Mouse (Mus musculus) myocyte (in vitro differentiated cells): ENCODE results near the gene Zic2. TPM values are rescaled to one million over a fixed set of nuclear protein-coding genes. Genes with fewer than 3 reads are reported as not detected.

Source experiments
- H3K27me3 ChIP-seq: one replicate; pipeline ENCODE4 v1.6.1; 2011; ENCODE audit not compliant: control insufficient read depth, insufficient read depth, insufficient read length
- H3K36me3 ChIP-seq: one replicate; pipeline ENCODE4 v1.6.1; 2011; ENCODE audit not compliant: control insufficient read depth, insufficient read depth
- H3K4me2 ChIP-seq: one replicate; pipeline ENCODE4 v1.6.1; 2011; ENCODE audit warnings: low read depth, control low read depth
- H3K4me3 ChIP-seq: one replicate; pipeline ENCODE4 v1.5.1; 2011; ENCODE audit warnings: mild to moderate bottlenecking, control low read depth, moderate library complexity
- H3K79me2 ChIP-seq: one replicate; pipeline ENCODE4 v1.6.1; 2011; ENCODE audit not compliant: control insufficient read depth, insufficient read depth
- H3ac ChIP-seq: one replicate; pipeline ENCODE4 v1.6.1; 2011; ENCODE audit not compliant: control insufficient read depth, insufficient read length
- CEBPB ChIP-seq: IDR thresholded peaks from 2 replicates; pipeline ENCODE4 v1.6.1; 2011; ENCODE audit warnings: mild to moderate bottlenecking, moderate library complexity; ENCODE audit not compliant: poor library complexity, insufficient read depth, severe bottlenecking
- E2F4 ChIP-seq: IDR thresholded peaks from one replicate; pipeline ENCODE4 v1.6.1; 2011; ENCODE audit warnings: mild to moderate bottlenecking, control low read depth, moderate library complexity; ENCODE audit not compliant: insufficient read depth
- MAX ChIP-seq: IDR thresholded peaks from one replicate; pipeline ENCODE4 v1.6.1; 2011; ENCODE audit warnings: low read depth, mild to moderate bottlenecking, control low read depth
- MYOD1 ChIP-seq, 3 experiments: IDR thresholded peaks; one replicate each; pipeline ENCODE4 v1.6.1; 2011; ENCODE audit warnings: control low read depth in 2 of 3, low read depth in 2 of 3, mild to moderate bottlenecking in 2 of 3, moderate library complexity in 1 of 3; ENCODE audit not compliant: insufficient read length in 2 of 3, control insufficient read depth in 1 of 3
- MYOG ChIP-seq, 3 experiments: IDR thresholded peaks; one replicate each; pipeline ENCODE4 v1.6.1; 2011; ENCODE audit warnings: control low read depth in 2 of 3, low read depth in 2 of 3, mild to moderate bottlenecking in 2 of 3; ENCODE audit not compliant: insufficient read length in 2 of 3, control insufficient read depth in 1 of 3, insufficient read depth in 1 of 3
- POLR2A ChIP-seq: IDR thresholded peaks from one replicate; pipeline ENCODE4 v1.6.1; 2011; ENCODE audit warnings: low read depth, mild to moderate bottlenecking, control low read depth, moderate library complexity; ENCODE audit not compliant: insufficient read length
- POLR2AphosphoS2 ChIP-seq: IDR thresholded peaks from one replicate; pipeline ENCODE4 v1.6.1; 2011; ENCODE audit warnings: low read depth, control low read depth; ENCODE audit not compliant: insufficient read length
- REST ChIP-seq: IDR thresholded peaks from one replicate; pipeline ENCODE4 v1.6.1; 2011; ENCODE audit warnings: mild to moderate bottlenecking, control low read depth, moderate library complexity; ENCODE audit not compliant: insufficient read depth, insufficient read length
- SRF ChIP-seq: IDR thresholded peaks from one replicate; pipeline ENCODE4 v1.6.1; 2011; ENCODE audit warnings: low read depth; ENCODE audit not compliant: control insufficient read depth, insufficient read length
- TCF12 ChIP-seq: IDR thresholded peaks from one replicate; pipeline ENCODE4 v1.6.1; 2011; ENCODE audit warnings: mild to moderate bottlenecking, control low read depth; ENCODE audit not compliant: poor library complexity, insufficient read depth, severe bottlenecking
- TCF3 ChIP-seq: IDR thresholded peaks from one replicate; pipeline ENCODE4 v1.6.1; 2011; ENCODE audit warnings: low read depth, control low read depth; ENCODE audit not compliant: insufficient read length
- USF1 ChIP-seq: IDR thresholded peaks from one replicate; pipeline ENCODE4 v1.6.1; 2011; ENCODE audit warnings: low read depth, mild to moderate bottlenecking, control low read depth, moderate library complexity
- polyA plus RNA-seq: library from polyadenylated mRNA; unstranded; fragments of >200 nt; fragmentation: generic; extraction: Trizol; gene quantifications from one replicate; pipeline ENCODE4 v1.2.1, GENCODE M21; 2012; ENCODE audit warnings: missing spikeins

Zic2 gene
- polyA plus RNA-seq = 0.88 TPM

- Histone ChIP-seq H3K27me3 (peaks cover 32% of the 10 kb centered on the region), H3K4me2 (peak within 1 kb of the TSS; percentile 73), H3K4me3 (peak within 1 kb of the TSS; percentile 26), H3ac (peak within 1 kb of the TSS; percentile 68), H3K79me2 (peaks cover 7% of the 10 kb centered on the region), H3K36me3 (no peaks in the 10 kb centered on the region)
- peak in 1 of 3 experiments; percentile 9 for TF ChIP-seq MYOD1 (IDR thresholded peaks at IDR 0.05; ENCODE audit: control insufficient read depth in 1 of 3, insufficient read length in 2 of 3, low read depth in 2 of 3)
- TF ChIP-seq TCF12 = no peak
- peak; percentile 20 for TF ChIP-seq POLR2AphosphoS2
- TF ChIP-seq POLR2A = peak; percentile 52
- TF ChIP-seq MAX = no peak
- TF ChIP-seq CEBPB = no peak
- TF ChIP-seq TCF3 = no peak
Observed at GRCm38 (mm10) chr14:122474891-122475556, at the start of gene Zic2. Gene Zic2, plus strand, starts transcription at chr14:122475435.

- Histone ChIP-seq H3ac (no peak overlapping the region), H3K79me2 (no peaks in the 10 kb centered on the region), H3K4me3 (no peak overlapping the region), H3K36me3 (no peaks in the 10 kb centered on the region), H3K27me3 (no peaks in the 10 kb centered on the region), H3K4me2 (peak overlapping the region; percentile 38)
- TF ChIP-seq USF1 = no peak
- no peak for TF ChIP-seq TCF12
- TF ChIP-seq SRF = no peak
- no peak for TF ChIP-seq MAX
- TF ChIP-seq MYOG (IDR thresholded peaks at IDR 0.05; ENCODE audit: control insufficient read depth in 1 of 3, insufficient read depth in 1 of 3, insufficient read length in 2 of 3, low read depth in 2 of 3) = no peak
- no peak for TF ChIP-seq REST
- TF ChIP-seq POLR2AphosphoS2 = no peak
- no peak for TF ChIP-seq CEBPB
- TF ChIP-seq POLR2A = no peak
- TF ChIP-seq MYOD1 (IDR thresholded peaks at IDR 0.05; ENCODE audit: control insufficient read depth in 1 of 3, insufficient read length in 2 of 3, low read depth in 2 of 3) = no peak
- TF ChIP-seq TCF3 = no peak
- TF ChIP-seq E2F4 = no peak
Observed at GRCm38 (mm10) chr14:122426529-122427203, 48.6 kb upstream of the Zic2 start.

- Histone ChIP-seq H3K36me3 (no peaks in the 10 kb centered on the region), H3K27me3 (no peaks in the 10 kb centered on the region), H3ac (no peak overlapping the region), H3K4me3 (no peak overlapping the region), H3K79me2 (no peaks in the 10 kb centered on the region), H3K4me2 (peak overlapping the region; percentile 38)
- no peak for TF ChIP-seq POLR2A
- no peak for TF ChIP-seq USF1
- no peak for TF ChIP-seq TCF12
- TF ChIP-seq MYOD1 (IDR thresholded peaks at IDR 0.05; ENCODE audit: control insufficient read depth in 1 of 3, insufficient read length in 2 of 3, low read depth in 2 of 3) = no peak
- TF ChIP-seq POLR2AphosphoS2 = no peak
- no peak for TF ChIP-seq E2F4
- no peak for TF ChIP-seq CEBPB
- TF ChIP-seq MYOG (IDR thresholded peaks at IDR 0.05; ENCODE audit: control insufficient read depth in 1 of 3, insufficient read depth in 1 of 3, insufficient read length in 2 of 3, low read depth in 2 of 3) = no peak
- TF ChIP-seq TCF3 = no peak
- TF ChIP-seq SRF = no peak
- no peak for TF ChIP-seq REST
- TF ChIP-seq MAX = no peak
Observed at GRCm38 (mm10) chr14:122427204-122427560, 48.1 kb upstream of the Zic2 start.

- Histone ChIP-seq H3K27me3 (no peaks in the 10 kb centered on the region), H3K4me3 (no peak overlapping the region), H3K4me2 (no peak overlapping the region), H3K36me3 (no peaks in the 10 kb centered on the region), H3K79me2 (no peaks in the 10 kb centered on the region), H3ac (no peak overlapping the region)
- TF ChIP-seq MAX (no peak), MYOG (IDR thresholded peaks at IDR 0.05; ENCODE audit: control insufficient read depth in 1 of 3, insufficient read depth in 1 of 3, insufficient read length in 2 of 3, low read depth in 2 of 3) (no peak)
Observed at GRCm38 (mm10) chr14:122427654-122428053, 47.6 kb upstream of the Zic2 start.

- no peaks in the 10 kb centered on the region for H3K79me2 ChIP-seq
- H3K4me2 ChIP-seq = peak overlapping the region; percentile 9
- no peak overlapping the region for H3ac ChIP-seq
- no peak for TF ChIP-seq MYOG (IDR thresholded peaks at IDR 0.05; ENCODE audit: control insufficient read depth in 1 of 3, insufficient read depth in 1 of 3, insufficient read length in 2 of 3, low read depth in 2 of 3)
- no peak overlapping the region for H3K4me3 ChIP-seq
- H3K27me3 ChIP-seq = peaks cover 8% of the 10 kb centered on the region
- no peaks in the 10 kb centered on the region for H3K36me3 ChIP-seq
Observed at GRCm38 (mm10) chr14:122432558-122432957, 42.7 kb upstream of the Zic2 start.
